Mouse (Mus musculus) MEL (cell line): Measurements from ENCODE around the gene Prpf40a. TPM values are rescaled to one million over a fixed set of nuclear protein-coding genes. Genes with fewer than 3 reads are reported as not detected.

Experiments
- DNase-seq: peaks from one replicate; pipeline ENCODE4 v3.0.0; 2011; ENCODE audit warnings: low read depth, low spot score
- H3K27ac ChIP-seq: 2 replicates; pipeline ENCODE4 v1.5.1; 2012; ENCODE audit warnings: low read depth, mild to moderate bottlenecking, control low read depth, low read length, moderate library complexity; ENCODE audit not compliant: control insufficient read depth
- H3K27me3 ChIP-seq, 2 experiments: fragments of 150-350 bp in 1 of 2; sonication (generic) in 1 of 2; 2 replicates each; pipeline ENCODE4 v1.6.1; 2012; ENCODE audit warnings: low read length in 2 of 2, mild to moderate bottlenecking in 2 of 2, improper control_type of control experiment in 1 of 2, moderate library complexity in 1 of 2; ENCODE audit not compliant: insufficient read depth in 2 of 2, control insufficient read depth in 1 of 2
- H3K36me3 ChIP-seq, 2 experiments: 2 replicates each; pipeline ENCODE4 v1.6.1; 2012 to 2014; ENCODE audit warnings: low read length in 2 of 2, improper control_type of control experiment in 1 of 2, inconsistent platforms in 1 of 2, mild to moderate bottlenecking in 1 of 2; ENCODE audit not compliant: insufficient read depth in 2 of 2, control insufficient read depth in 1 of 2
- H3K4me1 ChIP-seq, 2 experiments: fragments of 150-350 bp in 1 of 2; sonication (generic) in 1 of 2; 2 replicates each; pipeline ENCODE4 v1.6.1; 2012; ENCODE audit warnings: low read length in 2 of 2, improper control_type of control experiment in 1 of 2, mild to moderate bottlenecking in 1 of 2; ENCODE audit not compliant: insufficient read depth in 2 of 2, control insufficient read depth in 1 of 2
- H3K4me3 ChIP-seq, 2 experiments: fragments of 150-350 bp in 1 of 2; sonication (generic) in 1 of 2; 2 replicates each; pipeline ENCODE4 v1.5.1; 2012; ENCODE audit warnings: low read depth in 2 of 2, low read length in 2 of 2, mild to moderate bottlenecking in 2 of 2, moderate library complexity in 2 of 2, control low read depth in 1 of 2, improper control_type of control experiment in 1 of 2; ENCODE audit not compliant: control insufficient read depth in 1 of 2, insufficient read depth in 1 of 2
- H3K79me2 ChIP-seq: 2 replicates; pipeline ENCODE4 v1.6.1; 2012; ENCODE audit warnings: mild to moderate bottlenecking, low read length, moderate library complexity; ENCODE audit not compliant: control insufficient read depth, poor library complexity, insufficient read depth
- H3K9ac ChIP-seq: 2 replicates; pipeline ENCODE4 v1.6.1; 2012; ENCODE audit warnings: low read depth, mild to moderate bottlenecking, control low read depth, low read length, moderate library complexity; ENCODE audit not compliant: control insufficient read depth, poor library complexity, severe bottlenecking
- H3K9me3 ChIP-seq: fragments of 150-350 bp; sonication (generic); replicated peaks from 2 replicates; pipeline ENCODE4 v1.6.1; 2012; ENCODE audit warnings: mild to moderate bottlenecking, low read length, improper control_type of control experiment, moderate library complexity; ENCODE audit not compliant: insufficient read depth
- BHLHE40 ChIP-seq: IDR thresholded peaks from 2 replicates; pipeline ENCODE4 v1.6.1; 2012; ENCODE audit warnings: low read depth, mild to moderate bottlenecking, inconsistent platforms, low read length, improper control_type of control experiment, borderline replicate concordance
- CHD1 ChIP-seq: IDR thresholded peaks from 2 replicates; pipeline ENCODE4 v1.6.1; 2012; ENCODE audit warnings: low read depth, mild to moderate bottlenecking, inconsistent platforms, low read length, improper control_type of control experiment
- CHD2 ChIP-seq: IDR thresholded peaks from 2 replicates; pipeline ENCODE4 v1.6.1; 2011; ENCODE audit warnings: low read length, improper control_type of control experiment
- ETS1 ChIP-seq: IDR thresholded peaks from 2 replicates; pipeline ENCODE4 v1.6.1; 2012; ENCODE audit warnings: low read depth, mild to moderate bottlenecking, inconsistent platforms, low read length, improper control_type of control experiment, moderate library complexity
- GATA1 ChIP-seq: IDR thresholded peaks from 2 replicates; pipeline ENCODE4 v1.6.1; 2011; ENCODE audit warnings: low read depth, low read length, improper control_type of control experiment
- JUND ChIP-seq: IDR thresholded peaks from 2 replicates; pipeline ENCODE4 v1.6.1; 2011; ENCODE audit warnings: low read depth, mild to moderate bottlenecking, improper control_type of control experiment, low read length
- KAT2A ChIP-seq: conservative IDR thresholded peaks from 2 replicates; pipeline ENCODE4 v1.6.1; 2012; ENCODE audit warnings: low read depth, low read length, improper control_type of control experiment, inconsistent platforms
- MAFK ChIP-seq: IDR thresholded peaks from 2 replicates; pipeline ENCODE4 v1.6.1; 2011; ENCODE audit warnings: low read depth, mild to moderate bottlenecking, low read length, improper control_type of control experiment, borderline replicate concordance
- MAX ChIP-seq: IDR thresholded peaks from 2 replicates; pipeline ENCODE4 v1.6.1; 2011; ENCODE audit warnings: low read length, improper control_type of control experiment
- MAZ ChIP-seq: IDR thresholded peaks from 2 replicates; pipeline ENCODE4 v1.6.1; 2012; ENCODE audit warnings: low read depth, mild to moderate bottlenecking, inconsistent platforms, low read length, improper control_type of control experiment
- MEF2A ChIP-seq: IDR thresholded peaks from 2 replicates; pipeline ENCODE4 v1.6.1; 2014; ENCODE audit warnings: low read depth, mild to moderate bottlenecking, inconsistent platforms, low read length, improper control_type of control experiment; ENCODE audit not compliant: poor library complexity, insufficient replicate concordance, severe bottlenecking; ENCODE audit errors: extremely low read depth
- MXI1 ChIP-seq: IDR thresholded peaks from 2 replicates; pipeline ENCODE4 v1.6.1; 2011; ENCODE audit warnings: mild to moderate bottlenecking, low read depth, low read length, improper control_type of control experiment
- MYB ChIP-seq: IDR thresholded peaks from 2 replicates; pipeline ENCODE4 v1.6.1; 2011; ENCODE audit warnings: mild to moderate bottlenecking, low read depth, low read length, improper control_type of control experiment
- NRF1 ChIP-seq: IDR thresholded peaks from 2 replicates; pipeline ENCODE4 v1.6.1; 2014; ENCODE audit warnings: low read depth, mild to moderate bottlenecking, inconsistent platforms, low read length, improper control_type of control experiment, moderate library complexity; ENCODE audit not compliant: poor library complexity, insufficient read depth, severe bottlenecking
- POLR2A ChIP-seq, 2 experiments: IDR thresholded peaks; 2 replicates each; pipeline ENCODE4 v1.6.1; 2011 to 2012; ENCODE audit warnings: low read length in 2 of 2, mild to moderate bottlenecking in 2 of 2, control low read depth in 1 of 2, improper control_type of control experiment in 1 of 2, low read depth in 1 of 2, moderate library complexity in 1 of 2; ENCODE audit not compliant: control insufficient read depth in 1 of 2, insufficient read depth in 1 of 2, poor library complexity in 1 of 2
- POLR2AphosphoS2 ChIP-seq: IDR thresholded peaks from 2 replicates; pipeline ENCODE4 v1.6.1; 2011; ENCODE audit warnings: low read length, improper control_type of control experiment
- RAD21 ChIP-seq: IDR thresholded peaks from 2 replicates; pipeline ENCODE4 v1.6.1; 2011; ENCODE audit warnings: mild to moderate bottlenecking, low read depth, low read length, improper control_type of control experiment
- RCOR1 ChIP-seq: IDR thresholded peaks from 2 replicates; pipeline ENCODE4 v1.6.1; 2012; ENCODE audit warnings: low read depth, mild to moderate bottlenecking, inconsistent platforms, low read length, improper control_type of control experiment
- SIN3A ChIP-seq: IDR thresholded peaks from 2 replicates; pipeline ENCODE4 v1.6.1; 2012; ENCODE audit warnings: low read length, improper control_type of control experiment, inconsistent platforms
- SMC3 ChIP-seq: IDR thresholded peaks from 2 replicates; pipeline ENCODE4 v1.6.1; 2011; ENCODE audit warnings: low read depth, low read length, improper control_type of control experiment
- TBP ChIP-seq: IDR thresholded peaks from 2 replicates; pipeline ENCODE4 v1.8.0; 2011; ENCODE audit warnings: low read depth, low read length, improper control_type of control experiment
- UBTF ChIP-seq: IDR thresholded peaks from 2 replicates; pipeline ENCODE4 v1.6.1; 2012; ENCODE audit warnings: low read depth, mild to moderate bottlenecking, inconsistent platforms, low read length, improper control_type of control experiment, moderate library complexity, borderline replicate concordance; ENCODE audit not compliant: insufficient read depth
- USF1 ChIP-seq: IDR thresholded peaks from 2 replicates; pipeline ENCODE4 v1.6.1; 2014; ENCODE audit warnings: low read depth, mild to moderate bottlenecking, inconsistent platforms, low read length, improper control_type of control experiment, moderate library complexity
- USF2 ChIP-seq, 2 experiments: IDR thresholded peaks; 2 replicates each; pipeline ENCODE4 v1.6.1; 2011 to 2012; ENCODE audit warnings: improper control_type of control experiment in 2 of 2, low read length in 2 of 2, borderline replicate concordance in 1 of 2, inconsistent platforms in 1 of 2, low read depth in 1 of 2, mild to moderate bottlenecking in 1 of 2; ENCODE audit not compliant: insufficient read depth in 1 of 2
- ZC3H11A ChIP-seq: IDR thresholded peaks from 2 replicates; pipeline ENCODE4 v1.6.1; 2012; ENCODE audit warnings: low read depth, mild to moderate bottlenecking, inconsistent platforms, low read length, improper control_type of control experiment
- ZKSCAN1 ChIP-seq: IDR thresholded peaks from 2 replicates; pipeline ENCODE4 v1.6.1; 2012; ENCODE audit warnings: low read depth, mild to moderate bottlenecking, inconsistent platforms, low read length, improper control_type of control experiment, moderate library complexity
- ZMIZ1 ChIP-seq: IDR thresholded peaks from 2 replicates; pipeline ENCODE4 v1.6.1; 2012; ENCODE audit warnings: low read depth, mild to moderate bottlenecking, inconsistent platforms, low read length, improper control_type of control experiment, moderate library complexity
- ZNF384 ChIP-seq: IDR thresholded peaks from 2 replicates; pipeline ENCODE4 v1.6.1; 2012; ENCODE audit warnings: low read depth, mild to moderate bottlenecking, inconsistent platforms, low read length, improper control_type of control experiment
- polyA plus RNA-seq, 2 experiments: library from polyadenylated mRNA; stranded (reverse) in 1 of 2; unstranded in 1 of 2; fragments of >175 nt in 1 of 2; fragments of >200 nt in 1 of 2; gene quantifications; 2 replicates each; pipeline versions ENCODE4 v1.2.1 to v1.2.4; 2012; ENCODE audit warnings: low replicate concordance in 2 of 2, low read depth in 1 of 2; ENCODE audit not compliant: insufficient read length in 2 of 2, insufficient read depth in 1 of 2, missing spikeins in 1 of 2
- total RNA-seq: library from RNA; depleted of rRNA; stranded (reverse); fragments of 300-350 nt; gene quantifications from 2 replicates; pipeline ENCODE4 v1.2.3, GENCODE M21; 2012

Gene Prpf40a
- total and polyA plus RNA-seq, 3 experiments, result 82.9 to 98.5 (median 94.9) TPM

DNA sequence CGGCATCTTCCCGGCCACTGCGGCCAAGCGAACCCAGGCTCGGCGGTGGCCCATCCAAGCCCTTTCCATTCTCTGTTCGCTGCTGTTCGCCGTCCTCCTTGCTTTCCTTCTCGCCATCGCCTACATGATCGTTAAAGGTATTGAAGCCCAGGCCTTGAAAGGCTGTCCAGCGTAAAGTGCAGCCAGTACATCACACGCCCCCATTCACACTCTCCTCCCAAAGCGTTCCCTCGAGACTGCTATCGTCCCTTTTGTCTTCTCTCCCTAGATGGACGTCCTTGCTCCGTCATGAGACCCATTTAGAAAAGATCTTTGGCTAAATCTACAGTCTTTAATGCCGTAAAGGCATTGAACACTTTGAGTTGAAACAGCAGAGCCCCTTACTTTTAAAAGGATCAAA, 1.3 kb upstream of the Prpf40a start:
- peak; percentile 61 for DNase-seq
- H3K27ac ChIP-seq, result peak overlapping the region; percentile 66
- H3K36me3 ChIP-seq, result peaks cover 22 to 46% of the 10 kb centered on the region in 2 experiments
- H3K79me2 ChIP-seq, result peaks cover 48% of the 10 kb centered on the region
- peaks cover 8 to 16% of the 10 kb centered on the region in 2 experiments for H3K4me1 ChIP-seq
- H3K27me3 ChIP-seq, result no peaks in the 10 kb centered on the region
- TF ChIP-seq UBTF, result no peak
- TF ChIP-seq ZNF384, result no peak
- no peak for TF ChIP-seq POLR2A (IDR thresholded peaks at IDR 0.05; ENCODE audit: control insufficient read depth in 1 of 2, insufficient read depth in 1 of 2, low read depth in 1 of 2, low read length in 2 of 2, poor library complexity in 1 of 2)
- peak; percentile 42; the same call in 1 of the 2 replicates for TF ChIP-seq MXI1
- TF ChIP-seq CHD2, result no peak
- no peak for TF ChIP-seq MAZ
- no peak for TF ChIP-seq SIN3A
- no peak for TF ChIP-seq KAT2A
- TF ChIP-seq, all 39 proteins: peak for 1
- Histone ChIP-seq H3K9ac (peak overlapping the region; percentile 86), H3K4me3 (peak overlapping the region; percentile 66 to 68), H3K9me3 (no peaks in the 10 kb centered on the region)

DNA sequence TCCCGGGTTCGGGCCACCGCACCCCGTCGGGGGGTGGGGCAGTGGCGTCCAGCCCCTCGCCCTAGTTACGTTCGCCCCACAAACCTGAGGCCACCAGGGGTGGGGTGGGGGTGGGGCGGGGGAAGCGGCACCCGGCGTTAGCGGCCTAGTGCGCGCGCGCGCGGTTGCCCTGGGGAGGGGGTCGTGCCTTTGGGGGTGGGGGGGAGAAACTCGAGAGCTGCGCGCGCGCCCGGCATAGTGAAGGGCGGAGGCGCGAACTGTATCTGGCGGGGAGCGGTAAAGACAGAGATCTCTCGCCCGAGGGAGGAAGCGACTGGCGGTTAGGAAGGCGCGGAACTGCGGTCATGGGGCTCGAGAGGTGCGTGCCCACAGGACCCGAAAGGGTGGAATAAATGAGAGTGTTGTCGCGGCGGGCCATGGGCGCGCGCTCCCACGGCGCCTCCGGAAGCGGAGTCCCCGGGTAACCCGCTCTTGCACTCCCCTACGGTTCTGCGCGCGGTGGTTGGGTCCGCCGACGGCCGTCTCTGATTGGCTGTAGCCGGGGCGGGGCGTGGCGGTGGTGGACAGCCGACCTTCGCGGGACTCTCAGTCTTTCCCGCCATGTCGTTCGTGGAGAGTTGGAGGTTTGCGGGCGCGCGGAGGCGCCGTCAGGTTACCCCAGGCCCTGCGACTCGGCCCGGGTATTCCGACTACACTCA, 588 bp upstream of the Prpf40a start, which contains the start of gene Arl6ip6:
Arl6ip6 (plus strand) TSS at position 204 of the 698 bp plus-strand sequence.
- Histone ChIP-seq H3K9ac (peak within 1 kb of the TSS; percentile 100), H3K9me3 (no peaks in the 10 kb centered on the region), H3K4me3 (peak within 1 kb of the TSS; percentile 94 to 99), H3K27me3 (no peaks in the 10 kb centered on the region), H3K4me1 (peaks cover 8 to 23% of the 10 kb centered on the region in 2 experiments), H3K36me3 (peaks cover 30 to 47% of the 10 kb centered on the region in 2 experiments), H3K27ac (peak within 1 kb of the TSS; percentile 95), H3K79me2 (peaks cover 50% of the 10 kb centered on the region)
- peak; percentile 94 for DNase-seq
- TF ChIP-seq SIN3A (peak; percentile 55; the same call in 1 of the 2 replicates), ZMIZ1 (peak; percentile 71), USF1 (no peak), MXI1 (peak; percentile 43; the same call in 1 of the 2 replicates), MAX (no peak; the same call in 1 of the 2 replicates), UBTF (no peak), RAD21 (no peak), TBP (peak; percentile 68), KAT2A (no peak; the same call in 1 of the 2 replicates), USF2 (IDR thresholded peaks at IDR 0.05; ENCODE audit: borderline replicate concordance in 1 of 2, insufficient read depth in 1 of 2, low read depth in 1 of 2, low read length in 2 of 2) (no peak), RCOR1 (no peak), POLR2AphosphoS2 (peak; percentile 70), JUND (no peak), ZNF384 (no peak), CHD2 (no peak), MYB (no peak), MEF2A (no peak), NRF1 (peak; percentile 40; the same call in 1 of the 2 replicates), MAFK (no peak), BHLHE40 (no peak), MAZ (no peak), ZC3H11A (no peak), ZKSCAN1 (no peak), SMC3 (no peak), GATA1 (no peak), CHD1 (peak; percentile 98), ETS1 (0 out of 2 replicates have a peak, but pooled peaks have one; percentile 32), POLR2A (IDR thresholded peaks at IDR 0.05; ENCODE audit: control insufficient read depth in 1 of 2, insufficient read depth in 1 of 2, low read depth in 1 of 2, low read length in 2 of 2, poor library complexity in 1 of 2) (peak; percentile 62 to 79)
